Mouse (Mus musculus) cerebellum, adult 8-10 months (tissue): ENCODE data around the gene 4930453N24Rik.

Source experiments
- DNase-seq: peaks from one replicate; pipeline ENCODE4 v3.0.0; 2022

4930453N24Rik gene

DNA sequence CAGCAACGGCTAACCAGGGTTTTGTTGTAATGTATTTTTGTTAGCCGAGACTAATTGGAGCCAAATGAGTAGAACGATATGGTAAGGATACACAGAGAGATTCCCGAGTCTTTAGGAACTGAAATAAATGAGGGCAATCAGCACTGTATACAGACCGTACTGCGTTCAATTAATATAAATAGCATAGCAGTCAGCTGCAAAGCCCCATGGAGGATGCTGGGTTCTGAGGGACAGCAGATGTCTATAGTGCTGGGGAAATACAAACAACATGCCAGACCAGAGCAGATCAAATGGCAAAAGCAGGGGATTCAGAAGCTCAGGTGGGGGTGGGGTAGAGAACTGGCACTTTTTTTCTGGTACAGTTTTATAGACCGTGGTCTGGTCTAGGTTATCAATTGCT, 51.9 kb downstream of the 4930453N24Rik start:
- no peak for DNase-seq

DNA sequence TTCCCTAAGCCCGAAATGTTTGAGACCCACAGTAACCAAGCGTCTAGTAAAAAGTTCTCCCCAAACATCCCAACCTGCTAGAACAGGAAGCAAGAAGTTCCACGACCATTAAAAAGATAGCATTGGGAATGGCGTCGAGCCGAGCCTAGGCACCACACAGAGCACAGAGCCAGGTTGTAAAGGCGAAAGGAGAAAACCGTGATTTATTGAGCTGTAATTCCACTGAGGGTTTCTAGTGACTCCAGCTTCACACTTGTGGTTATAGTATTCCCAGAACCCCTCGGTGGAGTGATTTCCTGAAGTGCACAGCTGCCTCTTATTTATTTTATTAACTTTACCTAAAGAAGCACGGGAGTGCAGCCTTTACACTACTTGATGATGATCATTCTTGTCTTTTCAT, 53.1 kb downstream of the 4930453N24Rik start:
- DNase-seq = no peak

DNA sequence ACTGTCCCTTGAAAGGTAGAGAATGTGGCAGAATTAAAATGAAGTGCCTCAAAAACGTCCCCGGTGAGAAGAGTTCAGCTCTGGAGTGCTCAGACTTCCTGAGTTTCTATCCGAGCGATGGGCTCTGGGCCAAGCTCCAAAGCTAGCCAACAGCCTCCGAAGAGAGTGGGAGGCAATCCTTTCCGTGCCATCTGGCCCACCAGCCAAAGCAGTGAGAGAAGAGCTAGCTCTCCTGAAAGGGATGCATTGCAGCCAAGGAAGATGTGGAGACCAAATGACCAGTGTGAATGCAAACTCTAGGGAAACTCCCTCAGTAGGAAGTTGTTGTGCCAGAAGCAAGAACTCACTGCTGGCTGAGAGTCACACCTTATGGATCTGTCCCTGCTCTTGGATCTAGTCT, 59.1 kb downstream of the 4930453N24Rik start:
- peak; percentile 66 for DNase-seq
